Mouse (Mus musculus): ENCODE results near the gene BC037034. TPM values are rescaled to one million over a fixed set of nuclear protein-coding genes. Genes with fewer than 3 reads are reported as not detected.

Gene BC037034
- polyA plus RNA-seq, 1 experiment from 2014 or later = 7.9 TPM

DNA sequence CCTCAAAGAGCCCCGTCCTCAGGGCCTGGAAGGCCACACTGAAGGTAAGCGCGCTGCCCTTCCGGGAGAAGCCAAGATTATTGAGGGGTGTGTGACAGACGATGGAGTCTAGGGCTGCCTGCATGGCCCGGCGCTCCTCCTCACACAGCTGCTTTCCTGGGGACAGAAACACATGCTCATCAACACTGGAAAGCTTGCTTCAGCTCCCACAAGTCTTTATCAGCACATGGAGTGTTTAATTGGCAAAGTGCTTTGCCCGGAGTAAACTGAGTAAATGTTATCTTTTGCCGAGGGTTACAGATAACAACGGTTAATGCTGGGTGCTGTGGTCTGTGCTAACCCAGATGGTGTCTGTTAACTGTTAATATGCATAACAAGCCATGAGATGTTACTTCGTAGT lies 3.0 kb downstream of the BC037034 start:
- no peaks in the 10 kb centered on the region for H3K27me3 ChIP-seq (replicated peaks)
- no peak overlapping the region for H3K4me2 ChIP-seq
- no peaks in the 10 kb centered on the region for H3K9me3 ChIP-seq (replicated peaks)
- no peak overlapping the region for H3K27ac ChIP-seq (ENCODE audit: poor library complexity, severe bottlenecking)
- ATAC-seq (ENCODE audit: insufficient number of reproducible peaks, low FRiP score) = no peak
- peak overlapping the region; percentile 39; the same call in 1 of the 2 replicates for H3K9ac ChIP-seq
- peaks cover 44% of the 10 kb centered on the region for H3K36me3 ChIP-seq
- 48% methylated on average over 11 of the region's 11 CpGs for WGBS
- H3K4me3 ChIP-seq = no peak overlapping the region
- H3K4me1 ChIP-seq (replicated peaks) = peaks cover 67% of the 10 kb centered on the region

DNA sequence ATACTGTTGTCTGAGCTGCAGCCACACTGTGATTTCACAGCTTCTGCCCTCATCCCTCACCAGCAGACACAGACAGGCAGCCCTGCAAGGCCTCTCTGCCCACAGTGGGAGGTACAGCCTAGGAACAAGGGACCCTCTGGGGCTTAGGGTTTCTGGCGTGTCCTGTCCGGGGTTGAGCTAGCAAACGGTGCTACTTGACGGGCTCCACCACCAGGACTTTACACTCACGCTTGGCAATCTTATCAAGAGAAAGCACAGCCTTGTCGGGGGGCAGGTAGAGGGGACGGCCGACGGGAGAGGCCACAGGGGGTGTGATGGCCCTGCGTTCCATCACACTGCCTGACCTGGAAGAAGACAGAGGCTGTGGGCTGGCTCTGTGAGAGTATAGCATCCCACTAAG lies 3.8 kb downstream of the BC037034 start:
- peaks cover 68% of the 10 kb centered on the region for H3K4me1 ChIP-seq (replicated peaks)
- H3K4me2 ChIP-seq = 0 out of 2 replicates have a peak overlapping the region, but pooled peaks have one; percentile 12
- H3K4me3 ChIP-seq = no peak overlapping the region
- peak overlapping the region; percentile 39; the same call in 1 of the 2 replicates for H3K9ac ChIP-seq
- H3K36me3 ChIP-seq = peaks cover 42% of the 10 kb centered on the region
- 39% methylated on average over 10 of the region's 10 CpGs for WGBS
- no peaks in the 10 kb centered on the region for H3K27me3 ChIP-seq (replicated peaks)
- 0 out of 2 replicates have a peak overlapping the region, but pooled peaks have one; percentile 24 for H3K27ac ChIP-seq (ENCODE audit: poor library complexity, severe bottlenecking)
- ATAC-seq (ENCODE audit: insufficient number of reproducible peaks, low FRiP score) = no peak
- no peaks in the 10 kb centered on the region for H3K9me3 ChIP-seq (replicated peaks)

DNA sequence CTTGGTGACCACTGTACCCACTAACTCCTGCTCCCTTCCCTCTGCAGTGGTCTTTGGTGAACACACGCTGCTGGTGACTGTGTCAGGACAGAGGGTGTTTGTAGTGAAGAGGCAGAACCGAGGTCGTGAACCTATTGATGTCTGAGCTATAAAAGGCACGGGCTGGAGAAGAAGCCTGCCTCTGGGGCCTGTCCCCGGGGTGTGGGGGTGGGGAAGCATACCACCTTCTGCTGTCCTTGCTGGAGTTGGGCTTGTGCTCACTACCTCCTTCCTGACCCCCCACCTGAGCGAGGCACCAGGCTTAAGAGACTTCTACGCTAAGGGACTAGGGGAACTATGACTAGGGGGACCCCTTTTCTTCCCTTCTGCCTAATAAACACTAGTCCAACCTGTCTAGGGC lies 4.8 kb downstream of the BC037034 start:
- Histone ChIP-seq H3K9ac (peak overlapping the region; percentile 24; the same call in 1 of the 2 replicates), H3K4me1 (replicated peaks) (peaks cover 65% of the 10 kb centered on the region), H3K27me3 (replicated peaks) (no peaks in the 10 kb centered on the region), H3K4me2 (no peak overlapping the region), H3K9me3 (replicated peaks) (no peaks in the 10 kb centered on the region), H3K27ac (ENCODE audit: poor library complexity, severe bottlenecking) (peak overlapping the region; percentile 48; the same call in 1 of the 2 replicates), H3K4me3 (no peak overlapping the region), H3K36me3 (peaks cover 42% of the 10 kb centered on the region)
- no peak for ATAC-seq (ENCODE audit: insufficient number of reproducible peaks, low FRiP score)
- 37% methylated on average over 7 of the region's 7 CpGs for WGBS

DNA sequence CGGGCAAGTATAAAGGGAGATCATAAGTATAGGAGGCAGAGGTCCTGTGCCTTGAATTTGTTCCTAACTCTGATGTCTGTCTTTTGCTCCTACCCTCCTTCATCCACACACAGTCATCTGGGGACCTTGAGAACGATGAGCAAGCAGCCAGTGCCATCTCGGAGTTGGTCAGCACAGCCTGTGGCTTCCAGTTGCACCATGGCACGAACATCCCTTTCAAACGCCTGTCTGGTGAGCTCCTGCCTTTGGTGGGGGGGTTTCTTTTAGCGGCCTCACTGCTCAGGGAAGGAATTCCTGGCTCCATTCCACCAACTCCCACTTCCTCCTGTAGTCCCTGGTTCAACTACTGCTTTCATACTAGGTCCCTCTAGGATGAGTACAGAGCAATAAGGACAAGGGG lies 5.3 kb downstream of the BC037034 start:
- Histone ChIP-seq H3K4me1 (replicated peaks) (peaks cover 65% of the 10 kb centered on the region), H3K4me3 (no peak overlapping the region), H3K36me3 (peaks cover 42% of the 10 kb centered on the region), H3K4me2 (no peak overlapping the region), H3K27me3 (replicated peaks) (no peaks in the 10 kb centered on the region), H3K9me3 (replicated peaks) (no peaks in the 10 kb centered on the region), H3K27ac (ENCODE audit: poor library complexity, severe bottlenecking) (peak overlapping the region; percentile 29), H3K9ac (no peak overlapping the region)
- no peak for ATAC-seq (ENCODE audit: insufficient number of reproducible peaks, low FRiP score)
- WGBS = 62% methylated on average over 6 of the region's 6 CpGs

DNA sequence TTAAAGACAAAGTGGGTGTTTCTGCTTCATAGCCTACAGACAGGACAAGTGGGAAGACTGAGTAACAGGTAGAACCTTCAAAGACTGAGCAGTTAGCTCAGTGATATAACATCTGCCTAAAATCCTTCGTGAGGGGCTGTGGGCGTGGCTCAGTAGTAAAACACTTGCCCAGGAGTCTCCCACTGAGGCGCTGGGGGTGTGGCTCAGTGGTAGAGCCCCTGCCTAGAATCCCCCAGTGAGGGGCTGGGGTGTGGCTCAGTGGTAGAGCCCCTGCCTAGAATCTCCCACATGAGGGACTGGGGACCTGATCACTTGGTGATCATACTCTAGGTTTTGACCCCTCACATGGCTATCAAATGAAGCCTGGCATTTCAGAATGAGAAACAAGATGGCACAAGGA lies 5.8 kb downstream of the BC037034 start:
- no peaks in the 10 kb centered on the region for H3K27me3 ChIP-seq (replicated peaks)
- H3K4me2 ChIP-seq = no peak overlapping the region
- no peak overlapping the region; the same call in 1 of the 2 replicates for H3K27ac ChIP-seq (ENCODE audit: poor library complexity, severe bottlenecking)
- WGBS = 82% methylated on average over 3 of the region's 3 CpGs
- H3K4me3 ChIP-seq = no peak overlapping the region
- peaks cover 42% of the 10 kb centered on the region for H3K36me3 ChIP-seq
- peaks cover 62% of the 10 kb centered on the region for H3K4me1 ChIP-seq (replicated peaks)
- ATAC-seq (ENCODE audit: insufficient number of reproducible peaks, low FRiP score) = no peak
- no peaks in the 10 kb centered on the region for H3K9me3 ChIP-seq (replicated peaks)
- no peak overlapping the region for H3K9ac ChIP-seq

DNA sequence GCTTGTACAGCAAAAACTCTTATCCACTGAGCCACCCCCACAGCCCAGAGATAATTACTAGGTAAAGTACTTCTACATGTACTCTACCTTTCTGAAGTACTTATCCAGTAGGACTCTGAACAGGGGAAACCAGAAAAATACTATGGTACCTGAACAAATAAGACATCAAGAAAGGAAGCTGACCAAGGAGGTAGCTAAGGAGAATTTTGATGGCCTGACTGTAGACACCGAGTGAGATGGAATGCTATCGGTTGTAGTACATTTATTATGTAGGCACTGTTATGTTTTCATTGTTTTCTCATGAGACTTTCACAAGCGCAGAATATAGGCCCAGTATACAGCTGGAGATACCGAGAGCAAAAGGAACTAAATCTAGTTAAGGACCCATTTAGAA lies 6.3 kb downstream of the BC037034 start:
- Histone ChIP-seq H3K27me3 (replicated peaks) (no peaks in the 10 kb centered on the region), H3K9ac (no peak overlapping the region), H3K9me3 (replicated peaks) (no peaks in the 10 kb centered on the region), H3K4me1 (replicated peaks) (peaks cover 57% of the 10 kb centered on the region), H3K36me3 (peaks cover 42% of the 10 kb centered on the region), H3K4me3 (no peak overlapping the region), H3K27ac (ENCODE audit: poor library complexity, severe bottlenecking) (no peak overlapping the region), H3K4me2 (no peak overlapping the region)
- 93% methylated on average over 4 of the region's 4 CpGs for WGBS
- no peak for ATAC-seq (ENCODE audit: insufficient number of reproducible peaks, low FRiP score)

DNA sequence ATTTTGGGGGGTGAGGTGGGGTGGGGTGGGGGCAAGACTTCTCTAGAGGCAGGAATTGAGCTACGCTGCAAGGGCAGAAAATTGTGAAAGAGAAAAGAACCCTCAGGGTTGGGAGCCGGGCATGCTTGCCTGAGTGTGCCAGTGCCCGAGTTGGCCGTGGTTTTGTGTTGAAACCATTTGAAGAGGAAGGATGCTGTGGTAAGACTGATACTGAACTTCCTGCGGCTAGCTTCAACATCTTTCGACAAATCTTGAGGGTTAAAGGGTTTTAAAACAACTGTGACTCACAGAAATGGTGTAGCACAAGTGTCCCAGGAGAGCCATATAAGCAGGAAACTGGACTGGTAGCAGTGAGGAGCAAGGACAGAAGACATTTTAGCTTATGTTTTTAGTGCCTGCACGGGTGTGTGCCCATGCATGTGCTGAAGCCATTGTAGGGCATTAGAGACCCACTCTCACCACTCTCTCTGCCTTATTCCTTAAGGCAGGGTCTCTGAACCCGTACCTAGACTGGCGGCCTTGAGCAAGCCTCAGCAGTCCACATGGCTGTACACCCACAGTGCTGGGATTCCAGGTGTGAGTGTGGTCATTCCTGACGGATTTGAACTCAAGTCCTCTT lies 6.8 kb downstream of the BC037034 start:
- peaks cover 41% of the 10 kb centered on the region for H3K36me3 ChIP-seq
- no peak for ATAC-seq (ENCODE audit: insufficient number of reproducible peaks, low FRiP score)
- 0 out of 2 replicates have a peak overlapping the region, but pooled peaks have one; percentile 90 for H3K4me2 ChIP-seq
- peaks cover 52% of the 10 kb centered on the region for H3K4me1 ChIP-seq (replicated peaks)
- H3K4me3 ChIP-seq = no peak overlapping the region
- H3K9me3 ChIP-seq (replicated peaks) = no peaks in the 10 kb centered on the region
- 85% methylated on average over 10 of the region's 10 CpGs for WGBS
- H3K27me3 ChIP-seq (replicated peaks) = no peaks in the 10 kb centered on the region
- no peak overlapping the region for H3K9ac ChIP-seq
- H3K27ac ChIP-seq (ENCODE audit: poor library complexity, severe bottlenecking) = no peak overlapping the region

DNA sequence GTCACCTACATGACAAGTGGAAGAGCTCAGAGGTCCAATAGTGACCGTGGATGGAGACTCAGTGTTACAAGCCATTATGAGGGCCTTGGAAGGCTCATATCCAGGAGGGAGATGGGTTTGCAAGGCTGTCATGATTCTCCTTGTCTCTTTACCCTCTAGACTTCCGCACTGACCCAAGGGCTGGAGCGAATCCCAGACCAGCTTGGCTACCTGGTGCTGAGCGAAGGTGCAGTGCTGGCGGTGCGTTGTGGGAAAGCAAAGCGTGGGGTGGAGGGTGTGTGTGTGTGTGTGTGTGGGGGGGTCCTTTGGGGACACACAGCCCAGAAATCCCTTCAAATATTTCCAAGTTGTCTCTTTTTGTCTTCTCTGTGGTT lies 7.8 kb downstream of the BC037034 start:
- Histone ChIP-seq H3K27me3 (replicated peaks) (no peaks in the 10 kb centered on the region), H3K27ac (ENCODE audit: poor library complexity, severe bottlenecking) (peak overlapping the region; percentile 86), H3K4me3 (peak overlapping the region; percentile 84), H3K36me3 (peaks cover 31% of the 10 kb centered on the region), H3K4me1 (replicated peaks) (peaks cover 42% of the 10 kb centered on the region), H3K9me3 (replicated peaks) (no peaks in the 10 kb centered on the region), H3K9ac (peak overlapping the region; percentile 83), H3K4me2 (peak overlapping the region; percentile 90)
- WGBS = 19% methylated on average over 7 of the region's 7 CpGs
- peak; percentile 3; the same call in 1 of the 2 replicates for ATAC-seq (ENCODE audit: insufficient number of reproducible peaks, low FRiP score)

DNA sequence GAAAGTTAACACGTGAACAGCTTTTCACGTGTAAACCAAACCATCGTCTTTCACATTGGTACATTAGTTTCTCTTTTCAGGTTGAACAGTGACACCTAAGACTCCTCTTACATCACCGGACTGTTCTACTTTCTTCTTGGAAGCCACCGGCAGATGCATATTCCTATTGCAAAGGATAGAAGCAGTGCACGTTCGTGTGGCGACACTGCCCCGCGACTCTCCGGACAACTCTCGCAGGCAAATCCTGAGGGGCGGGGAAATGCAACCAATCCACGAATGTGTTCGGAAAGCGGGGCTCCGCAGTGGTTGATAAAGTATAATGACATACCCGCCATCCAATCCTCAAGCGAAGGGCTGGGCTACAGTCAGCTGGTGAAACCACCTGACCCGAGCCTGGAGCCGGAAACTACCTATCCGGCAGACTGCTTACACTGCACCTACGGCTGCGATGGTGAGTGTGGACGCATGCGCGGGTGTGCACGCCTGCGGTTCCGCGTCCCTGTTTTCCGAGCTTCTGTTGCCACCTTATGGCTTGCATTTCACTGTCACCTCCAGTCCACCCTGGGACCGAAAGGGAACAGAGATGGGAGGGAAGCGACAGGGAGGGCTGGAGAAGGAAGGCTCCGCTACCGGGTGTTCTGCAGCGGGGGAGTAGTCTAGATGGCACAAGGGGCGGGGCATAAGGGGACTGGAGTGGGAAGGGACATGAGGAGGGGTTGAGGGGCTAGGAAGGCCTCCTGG lies 8.3 kb downstream of the BC037034 start, which contains the start of gene Lamtor4:
Lamtor4 (plus strand) TSS at position 130 of the 741 bp plus-strand sequence.
- Histone ChIP-seq H3K4me1 (replicated peaks) (peaks cover 37% of the 10 kb centered on the region), H3K4me3 (peak within 1 kb of the TSS; percentile 84), H3K9ac (peak within 1 kb of the TSS; percentile 83), H3K27ac (ENCODE audit: poor library complexity, severe bottlenecking) (peak within 1 kb of the TSS; percentile 86), H3K4me2 (peak within 1 kb of the TSS; percentile 90), H3K36me3 (peaks cover 26% of the 10 kb centered on the region), H3K27me3 (replicated peaks) (no peaks in the 10 kb centered on the region), H3K9me3 (replicated peaks) (no peaks in the 10 kb centered on the region)
- ATAC-seq (ENCODE audit: insufficient number of reproducible peaks, low FRiP score) = peak; percentile 100
- under 1% methylated on average over 38 of the region's 38 CpGs for WGBS

DNA sequence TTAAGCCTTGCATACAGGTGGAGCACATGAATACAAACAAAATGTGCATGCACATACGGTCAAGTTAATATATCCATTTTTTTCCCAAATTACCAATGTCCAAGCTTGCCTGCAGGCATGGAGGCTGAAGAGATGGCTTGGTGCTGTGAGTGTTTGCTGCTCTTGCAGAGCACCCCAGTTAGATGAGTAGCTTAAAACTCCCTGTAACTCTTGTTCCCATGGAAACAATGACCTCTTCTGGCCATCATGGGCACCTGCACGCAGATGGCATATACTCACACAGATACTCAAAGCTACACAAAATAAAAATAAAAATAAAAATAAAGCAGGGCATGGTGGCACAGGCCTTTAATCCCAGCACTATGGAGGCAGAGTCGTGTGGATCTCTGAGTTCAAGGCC lies 10.8 kb downstream of the BC037034 start:
- no peak for ATAC-seq (ENCODE audit: insufficient number of reproducible peaks, low FRiP score)
- 85% methylated on average over 3 of the region's 3 CpGs for WGBS
- H3K9me3 ChIP-seq (replicated peaks) = no peaks in the 10 kb centered on the region
- H3K27ac ChIP-seq (ENCODE audit: poor library complexity, severe bottlenecking) = no peak overlapping the region
- H3K27me3 ChIP-seq (replicated peaks) = no peaks in the 10 kb centered on the region
- H3K9ac ChIP-seq = no peak overlapping the region
- no peak overlapping the region for H3K4me2 ChIP-seq
- H3K36me3 ChIP-seq = 0 out of 2 replicates have a peak, but pooled peaks cover 3% of the 10 kb centered on the region
- peaks cover 14% of the 10 kb centered on the region for H3K4me1 ChIP-seq (replicated peaks)
- no peak overlapping the region for H3K4me3 ChIP-seq

DNA sequence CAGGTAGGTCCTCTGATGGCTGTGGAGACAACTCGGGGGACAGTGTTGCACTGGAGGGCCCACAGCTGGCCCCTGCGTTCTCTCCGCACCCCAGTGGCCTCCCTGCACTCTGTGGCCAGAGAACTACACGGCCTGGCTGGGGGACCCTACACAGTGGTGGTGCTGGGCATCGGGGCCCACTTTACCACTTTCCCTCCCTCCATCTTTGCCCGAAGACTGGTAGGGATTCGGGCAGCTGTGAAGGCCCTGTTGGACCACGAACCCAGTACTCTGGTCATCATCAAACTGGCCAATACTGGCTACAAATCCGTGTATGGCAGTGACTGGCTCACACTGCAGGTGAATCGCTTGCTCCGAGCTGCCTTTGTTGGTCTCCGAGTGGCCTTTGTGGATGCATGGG lies 12.7 kb downstream of the BC037034 start:
- Histone ChIP-seq H3K4me3 (no peak overlapping the region), H3K36me3 (no peaks in the 10 kb centered on the region), H3K9me3 (replicated peaks) (no peaks in the 10 kb centered on the region), H3K27ac (ENCODE audit: poor library complexity, severe bottlenecking) (no peak overlapping the region), H3K9ac (no peak overlapping the region), H3K4me2 (no peak overlapping the region), H3K27me3 (replicated peaks) (no peaks in the 10 kb centered on the region), H3K4me1 (replicated peaks) (peaks cover 6% of the 10 kb centered on the region)
- 81% methylated on average over 12 of the region's 12 CpGs for WGBS
- no peak for ATAC-seq (ENCODE audit: insufficient number of reproducible peaks, low FRiP score)
